Mouse (Mus musculus) adrenal gland, adult 10 weeks (tissue): Measurements from ENCODE around the gene Fuz. TPM values are rescaled to one million over a fixed set of nuclear protein-coding genes. Genes with fewer than 3 reads are reported as not detected.

Experiments used
- polyA plus RNA-seq: library from polyadenylated mRNA; stranded (reverse); fragments of 350-450 nt; fragmentation: Illumina TruSeq; extraction: RNeasy Lipid Tissue Mini Kit (QIAGEN cat#74804); gene quantifications from one replicate; pipeline ENCODE4 v1.2.3, GENCODE M21; 2014; ENCODE audit warnings: low read depth, low replicate concordance

Fuz gene
- polyA plus RNA-seq: 6.5 TPM

DNA sequence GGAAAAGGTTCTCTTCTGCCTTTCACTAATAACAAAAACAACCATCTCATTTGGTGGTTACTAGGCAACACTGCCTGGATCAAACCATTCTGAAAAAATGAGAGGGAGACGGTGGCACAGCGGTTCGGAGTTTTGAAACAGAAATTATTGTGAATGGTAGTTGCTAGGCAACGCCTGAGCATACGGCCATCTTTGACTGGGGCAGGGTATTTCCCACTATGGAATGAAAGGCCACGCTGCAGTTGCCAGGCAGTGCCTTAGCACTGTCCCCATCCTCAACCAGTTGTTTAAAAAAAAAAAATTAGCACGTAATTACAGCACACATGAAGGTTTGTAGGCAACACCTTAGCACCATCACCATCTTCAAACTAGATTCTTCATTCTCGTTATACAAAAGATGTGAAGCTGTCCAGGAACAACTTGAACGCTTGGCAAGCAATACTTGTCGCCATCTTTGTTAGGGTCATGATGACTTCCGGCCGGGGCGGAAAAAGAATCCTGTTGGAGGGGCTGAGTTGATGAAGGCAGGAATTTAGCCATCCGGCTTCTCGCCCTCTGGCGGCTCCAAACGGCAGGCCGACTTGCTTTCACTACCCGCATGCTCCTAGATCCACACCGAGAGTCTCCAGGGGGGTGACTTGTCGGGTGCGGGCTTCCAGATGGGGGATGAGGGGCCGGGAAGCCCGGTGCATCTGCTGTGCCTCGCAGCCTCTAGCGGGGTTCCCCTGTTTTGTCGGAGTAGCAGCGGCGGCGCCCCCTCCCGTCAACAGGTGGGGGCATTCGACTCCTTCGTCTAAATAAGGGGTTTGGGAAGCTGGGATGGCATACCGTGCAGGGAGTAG, at the start of gene Fuz:
Gene Fuz, plus strand, starts transcription at position 487 of the 842 bp plus-strand sequence.

DNA sequence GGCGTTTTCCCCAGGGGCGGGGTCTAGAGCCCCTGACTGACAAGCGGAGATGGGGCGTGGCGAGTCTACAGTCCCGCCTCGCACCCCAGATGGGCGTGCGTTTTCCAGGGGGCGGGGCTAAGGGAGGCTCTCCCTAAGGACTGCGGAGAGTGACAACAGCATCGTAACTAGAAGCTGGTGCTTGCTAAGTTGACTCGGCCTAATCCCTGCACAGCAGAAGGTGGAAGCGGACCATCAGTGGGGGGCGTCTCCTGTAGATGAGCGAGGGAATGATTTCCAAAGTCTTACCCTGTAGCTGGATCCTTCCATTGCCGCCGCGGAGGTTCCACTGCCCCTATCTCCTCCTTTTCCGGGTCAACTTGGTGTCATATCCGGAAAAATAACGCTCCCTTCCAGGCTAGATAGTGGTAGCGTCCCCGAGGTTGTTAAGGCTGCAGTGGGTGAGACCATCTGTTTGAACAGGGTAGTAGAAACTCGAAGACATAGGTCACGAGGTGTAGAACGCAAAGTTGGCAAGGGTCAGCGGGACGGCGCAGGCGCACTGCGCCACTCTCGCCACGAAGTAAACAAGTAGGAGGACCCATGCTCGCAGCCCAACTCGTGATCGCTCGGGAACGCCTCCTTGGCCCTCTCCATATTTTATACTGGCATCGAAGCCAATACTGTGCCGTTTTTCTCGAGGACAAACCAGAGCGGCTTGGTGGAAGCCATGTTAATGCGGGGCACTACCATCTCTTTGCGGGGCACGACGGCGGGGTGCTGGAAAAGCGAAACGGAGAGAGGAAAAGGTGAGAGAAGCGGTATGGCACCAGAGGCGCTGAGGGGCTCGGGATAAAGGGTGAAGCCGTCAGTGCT, 47.1 kb upstream of the Fuz start, which contains the start of the genes Akt1s1 and Tbc1d17:
Gene Akt1s1, plus strand, starts transcription at position 431 of the 855 bp plus-strand sequence.
Gene Tbc1d17, minus strand, starts transcription at position 519 of the 855 bp plus-strand sequence.

DNA sequence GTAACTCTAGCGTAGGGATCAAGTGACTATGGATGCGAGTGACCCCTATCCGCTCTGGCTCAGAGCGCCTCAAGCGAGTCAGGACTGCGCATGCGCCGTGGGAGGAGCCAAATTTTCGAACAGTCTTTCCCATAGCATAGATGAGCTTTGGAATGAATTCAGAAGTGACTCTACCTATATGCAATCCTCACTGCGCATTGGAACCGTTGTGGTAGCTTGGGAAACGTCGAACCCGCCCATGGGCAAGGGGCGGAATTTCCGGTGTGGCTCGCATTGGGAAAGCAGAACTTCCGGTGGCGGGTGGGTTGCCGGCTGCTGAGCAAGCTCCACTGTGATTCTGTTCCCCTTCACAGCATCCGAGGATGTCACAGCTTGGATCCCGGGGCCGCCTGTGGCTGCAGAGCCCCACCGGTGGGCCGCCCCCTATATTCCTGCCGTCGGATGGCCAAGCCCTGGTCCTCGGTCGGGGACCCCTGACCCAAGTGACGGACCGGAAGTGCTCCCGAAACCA, 38.8 kb upstream of the Fuz start, which contains the start of gene Pnkp:
Gene Pnkp, plus strand, starts transcription at position 98 of the 511 bp plus-strand sequence.

DNA sequence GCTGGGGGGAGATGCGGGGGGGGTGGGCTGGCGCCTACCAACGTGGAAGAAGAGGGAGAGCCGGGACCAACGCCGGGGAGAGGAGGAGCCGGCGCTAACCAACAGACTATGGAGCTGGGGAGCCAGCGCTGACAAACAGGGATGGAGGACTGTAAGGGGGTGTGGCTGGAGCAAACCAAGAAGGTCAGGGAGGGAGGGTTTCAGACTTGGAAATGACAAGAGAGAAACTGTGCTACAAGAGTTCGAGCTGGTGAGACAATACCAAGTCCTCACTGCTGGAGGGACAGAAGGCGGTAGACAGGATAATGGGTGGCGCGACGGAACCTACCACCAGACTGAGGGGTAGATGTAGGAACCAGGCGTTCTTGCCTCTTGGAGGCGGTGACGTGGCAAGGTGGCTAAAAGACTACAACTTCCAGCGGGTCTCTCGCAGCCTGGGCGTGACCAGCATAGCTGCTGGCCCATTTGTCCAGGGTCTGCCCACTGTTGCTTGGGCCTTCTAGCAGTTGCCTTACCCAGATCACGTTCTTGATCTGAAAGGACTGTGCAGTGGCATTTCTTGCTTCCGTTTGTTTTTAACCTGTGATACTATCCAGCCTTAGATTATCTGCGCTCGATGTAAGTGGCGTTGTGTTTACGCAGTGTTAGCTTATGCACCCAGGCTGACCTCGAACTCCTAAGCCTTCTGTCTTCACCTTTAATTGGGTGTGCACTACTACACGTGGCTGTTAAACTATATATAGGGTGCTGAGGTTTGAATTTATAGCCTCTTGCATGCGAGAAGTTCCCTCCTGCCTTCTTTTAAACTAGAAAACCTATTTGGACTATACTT, 26.0 kb upstream of the Fuz start, which contains the start of gene Ptov1:
Gene Ptov1, minus strand, starts transcription at position 92 of the 832 bp plus-strand sequence.

DNA sequence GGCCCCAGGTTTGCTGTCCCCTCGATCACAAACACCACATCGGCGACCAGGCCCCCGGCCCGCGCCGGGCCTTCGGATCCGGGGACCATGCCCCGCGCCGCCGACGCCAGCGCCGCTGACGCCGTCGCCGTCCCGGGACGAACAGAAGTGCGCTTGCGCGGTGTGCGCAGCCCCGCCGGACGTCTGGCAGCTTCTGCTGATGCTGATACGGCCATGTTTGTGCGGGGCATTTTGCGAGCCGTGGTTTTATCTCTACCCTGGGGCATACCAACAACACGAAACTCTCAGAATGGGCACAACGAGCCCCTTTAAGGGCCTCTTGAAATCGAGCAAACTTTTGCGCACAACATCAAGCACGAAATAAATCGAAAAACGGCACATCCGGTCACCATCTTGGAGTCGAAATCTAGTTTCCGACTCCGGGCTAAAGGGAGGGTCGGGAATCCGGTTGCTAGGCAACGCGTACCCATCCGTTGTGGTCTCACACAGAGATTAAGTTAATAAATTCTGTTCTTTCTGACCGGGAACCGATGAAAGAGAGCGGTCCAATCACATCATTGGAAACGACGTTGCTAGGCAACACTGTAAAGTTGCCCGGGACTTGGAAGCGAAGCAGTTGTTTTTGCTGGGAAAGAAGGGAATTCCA, 3.5 kb upstream of the Fuz start, which contains the start of gene Med25:
Gene Med25, minus strand, starts transcription at position 437 of the 646 bp plus-strand sequence.

DNA sequence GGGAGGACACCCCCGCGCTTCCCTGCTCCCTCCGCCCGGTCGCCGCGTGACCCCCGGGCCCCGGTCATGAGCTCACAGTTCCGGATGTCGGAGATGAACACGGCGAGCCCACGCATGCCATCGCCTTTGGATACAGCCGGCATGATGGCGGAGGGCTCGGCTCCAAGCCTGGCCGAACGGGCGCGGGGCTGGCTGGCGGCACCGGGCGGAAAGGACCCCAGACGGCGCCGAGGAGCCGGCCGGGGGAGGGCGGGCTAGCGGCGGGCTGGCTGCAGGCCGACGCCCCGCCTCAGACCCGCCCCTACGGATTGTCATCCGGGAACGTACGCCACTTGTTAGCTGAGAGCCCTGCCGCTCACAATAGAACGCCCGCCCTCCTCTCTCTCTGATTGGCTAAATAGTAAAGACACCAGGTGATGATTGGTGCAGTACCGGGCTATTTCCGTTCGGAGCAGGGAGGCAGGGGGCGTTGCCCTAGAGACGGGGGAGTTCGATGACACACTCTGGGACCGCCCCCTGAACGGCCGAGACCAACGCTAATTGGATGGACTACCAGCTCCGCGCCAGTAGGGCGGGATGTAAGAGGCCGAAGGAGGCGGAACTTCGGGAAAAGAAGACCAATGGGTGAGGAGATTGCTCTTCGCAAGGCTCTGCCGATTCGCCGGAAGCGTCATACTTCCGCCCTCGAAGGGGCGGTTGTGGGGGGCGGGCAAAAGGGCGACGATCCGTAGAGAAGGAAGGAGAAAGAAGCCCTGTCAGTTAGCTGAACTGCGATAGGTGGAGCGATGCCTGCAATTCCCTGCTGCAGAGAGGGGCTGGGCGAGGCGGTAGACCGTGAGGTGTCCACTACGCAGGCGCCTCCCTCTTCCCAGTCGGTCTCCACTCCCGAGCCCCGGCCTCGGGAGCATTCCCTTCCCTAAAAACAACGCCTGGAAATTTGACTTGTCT, 33.6 kb downstream of the Fuz start, which contains the start of gene Ap2a1:
Gene Ap2a1, minus strand, starts transcription at position 293 of the 948 bp plus-strand sequence.

DNA sequence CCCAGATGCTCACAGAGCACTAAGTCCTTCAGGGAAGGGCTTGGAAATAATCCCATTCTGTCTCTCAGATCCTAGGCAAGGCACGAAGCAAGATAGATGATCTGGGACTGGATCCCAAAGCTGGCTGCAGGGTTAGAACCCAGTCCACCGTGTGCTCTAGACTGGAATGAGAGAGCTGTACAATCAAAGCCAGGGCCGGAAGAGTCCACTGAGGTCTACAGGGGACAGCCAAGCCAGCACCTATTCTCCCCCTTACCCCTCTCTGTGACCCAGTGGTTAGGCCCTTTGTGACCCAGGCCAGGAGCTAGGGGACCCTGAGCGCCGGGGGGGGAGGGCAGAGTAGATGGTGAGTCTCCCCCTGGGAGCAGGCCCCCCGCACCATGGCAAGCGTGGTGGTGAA, 47.0 kb downstream of the Fuz start, which contains the start of gene Tsks:
Gene Tsks, plus strand, starts transcription at position 301 of the 400 bp plus-strand sequence.

Other genes with a start within 250 kb of the Fuz start
- gene Myh14, start 225.2 kb upstream of the Fuz start, polyA plus RNA-seq: not detected
- not detected for gene Izumo2, start 187.3 kb upstream of the Fuz start, polyA plus RNA-seq
- 10.4 TPM for gene Vrk3, start 147.7 kb upstream of the Fuz start, polyA plus RNA-seq
- gene Zfp473, start 145.0 kb upstream of the Fuz start, polyA plus RNA-seq: 0.52 TPM
- 4.8 TPM for gene Nup62, start 80.0 kb upstream of the Fuz start, polyA plus RNA-seq
- gene Il4i1, start 79.7 kb upstream of the Fuz start, polyA plus RNA-seq: not detected
- 7.3 TPM for gene Atf5, start 79.4 kb upstream of the Fuz start, polyA plus RNA-seq
- 3.8 TPM for gene Akt1s1, start 47.1 kb upstream of the Fuz start, polyA plus RNA-seq
- gene Tbc1d17, start 47.0 kb upstream of the Fuz start, polyA plus RNA-seq: 1.2 TPM
- gene Pnkp, start 38.9 kb upstream of the Fuz start, polyA plus RNA-seq: 1.7 TPM
- not detected for gene Ptov1, start 26.3 kb upstream of the Fuz start, polyA plus RNA-seq
- 4.0 TPM for gene Med25, start 3.4 kb upstream of the Fuz start, polyA plus RNA-seq
- 23.6 TPM for gene Ap2a1, start 33.4 kb downstream of the Fuz start, polyA plus RNA-seq
- gene Tsks, start 47.1 kb downstream of the Fuz start, polyA plus RNA-seq: not detected
- 0.70 TPM for gene Cpt1c, start 78.8 kb downstream of the Fuz start, polyA plus RNA-seq
- gene Prmt1, start 90.5 kb downstream of the Fuz start, polyA plus RNA-seq: 9.0 TPM
- 24.6 TPM for gene Irf3, start 101.6 kb downstream of the Fuz start, polyA plus RNA-seq
- gene Bcl2l12, start 102.6 kb downstream of the Fuz start, polyA plus RNA-seq: not detected
- 4.1 TPM for gene Scaf1, start 120.3 kb downstream of the Fuz start, polyA plus RNA-seq
- 5.8 TPM for gene Rras, start 121.9 kb downstream of the Fuz start, polyA plus RNA-seq
- gene Prr12, start 156.8 kb downstream of the Fuz start, polyA plus RNA-seq: 0.41 TPM
- gene Nosip, start 166.3 kb downstream of the Fuz start, polyA plus RNA-seq: 7.3 TPM
- gene Prrg2, start 166.6 kb downstream of the Fuz start, polyA plus RNA-seq: 3.9 TPM
- gene Rcn3, start 196.1 kb downstream of the Fuz start, polyA plus RNA-seq: not detected
- gene Fcgrt, start 207.8 kb downstream of the Fuz start, polyA plus RNA-seq: 21.6 TPM
- 313 TPM for gene Rps11, start 228.4 kb downstream of the Fuz start, polyA plus RNA-seq
- gene Rpl13a, start 232.7 kb downstream of the Fuz start, polyA plus RNA-seq: 287 TPM
- gene Gm45713, start 240.2 kb downstream of the Fuz start, polyA plus RNA-seq: not detected
- gene Flt3l, start 240.4 kb downstream of the Fuz start, polyA plus RNA-seq: 11.4 TPM